Mouse (Mus musculus): ENCODE data around the gene Setd1b. TPM values are rescaled to one million over a fixed set of nuclear protein-coding genes. Genes with fewer than 3 reads are reported as not detected.

Setd1b gene
- 104 and 112 TPM in 2 replicates for polyA plus RNA-seq (2012; ENCODE audit: low replicate concordance)

GRCm38 (mm10) chr5:123142161-123143157 is at the start of gene Setd1b:
TSS of gene Setd1b (plus strand) at chr5:123142193.

GRCm38 (mm10) chr5:123132308-123133071 is 9.5 kb upstream of the Setd1b start, which contains the start of gene Rhof:
TSS of gene Rhof (minus strand) at chr5:123132692.

GRCm38 (mm10) chr5:123169284-123169683 is 27.3 kb downstream of the Setd1b start, which contains the start of gene Psmd9:
TSS of gene Psmd9 (plus strand) at chr5:123169413.

DNA sequence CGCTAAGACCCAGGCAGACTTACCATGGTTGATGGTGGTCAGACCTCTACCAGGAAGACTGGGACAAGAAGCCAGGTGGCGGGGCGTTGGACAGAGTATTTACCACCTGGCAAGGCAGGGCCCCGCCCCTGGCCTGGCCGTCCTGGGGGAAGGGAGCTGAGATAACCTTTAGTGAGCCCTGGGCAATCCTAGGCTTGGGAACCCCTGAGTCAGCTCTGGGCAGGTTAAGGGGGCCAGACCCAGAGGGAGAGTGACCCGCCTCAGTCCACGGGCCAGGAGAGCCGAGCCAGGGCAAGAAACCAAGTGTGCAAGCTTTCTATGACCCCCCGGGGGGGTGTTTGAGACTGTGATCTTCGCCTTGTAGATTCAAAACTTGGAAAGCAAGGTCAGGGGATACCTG is 40.7 kb downstream of the Setd1b start, which contains the start of gene Hpd:
Hpd (minus strand) TSS at position 77 of the 400 bp plus-strand sequence.

Other genes with a start within 250 kb of the Setd1b start
- 79.9 and 112 TPM in 2 replicates for gene Kdm2b, start 152.4 kb upstream of the Setd1b start, polyA plus RNA-seq (2012; ENCODE audit: low replicate concordance)
- 15.0 and 32.4 TPM in 2 replicates for gene Orai1, start 127.1 kb upstream of the Setd1b start, polyA plus RNA-seq (2012; ENCODE audit: low replicate concordance)
- not detected in 2 replicates for gene Morn3, start 95.2 kb upstream of the Setd1b start, polyA plus RNA-seq (2012; ENCODE audit: low replicate concordance)
- gene Tmem120b, start 73.8 kb upstream of the Setd1b start, polyA plus RNA-seq (2012; ENCODE audit: low replicate concordance): 29.7 and 32.0 TPM in 2 replicates
- gene Rhof, start 9.5 kb upstream of the Setd1b start, polyA plus RNA-seq (2012; ENCODE audit: low replicate concordance): 5.6 and 7.0 TPM in 2 replicates
- 58.7 and 153 TPM in 2 replicates for gene Psmd9, start 27.2 kb downstream of the Setd1b start, polyA plus RNA-seq (2012; ENCODE audit: low replicate concordance)
- gene Hpd, start 40.5 kb downstream of the Setd1b start, polyA plus RNA-seq (2012; ENCODE audit: low replicate concordance): not detected in 2 replicates
- not detected in 2 replicates for gene Wdr66, start 109.9 kb downstream of the Setd1b start, polyA plus RNA-seq (2012; ENCODE audit: low replicate concordance)
- 38.1 and 56.5 TPM in 2 replicates for gene Bcl7a, start 201.6 kb downstream of the Setd1b start, polyA plus RNA-seq (2012; ENCODE audit: low replicate concordance)